Mouse (Mus musculus): ENCODE measurements around the gene Eps15. TPM values are rescaled to one million over a fixed set of nuclear protein-coding genes. Genes with fewer than 3 reads are reported as not detected.

Gene Eps15
- polyA plus RNA-seq, 1 experiment from 2014 or later, result 26.6 TPM

DNA sequence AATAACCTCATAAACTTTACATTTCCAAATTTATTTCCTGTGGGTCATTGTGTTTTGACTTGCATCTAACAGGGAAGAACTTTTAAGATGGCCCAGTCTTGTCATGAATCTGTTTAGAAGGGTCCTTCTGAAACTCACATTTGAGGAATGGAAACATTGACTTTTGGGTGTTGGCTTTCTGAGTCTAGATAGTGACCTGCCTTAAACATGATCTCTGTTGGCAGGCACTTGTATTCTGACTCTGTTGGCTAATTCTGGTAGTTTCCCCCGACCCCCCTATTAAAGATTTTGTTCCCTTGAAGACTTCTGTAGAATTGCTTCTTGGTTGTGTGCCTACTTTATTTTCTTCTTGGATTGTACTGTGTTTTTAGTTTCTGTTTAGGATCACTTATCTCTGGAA, 1.9 kb downstream of the Eps15 start:
- H3K9ac ChIP-seq (ENCODE audit: low read depth, low read length), result no peak overlapping the region
- ATAC-seq (replicated peaks; ENCODE audit: low FRiP score, low read depth) (no peak), DNase-seq (ENCODE audit: low spot score) (no peak)
- H3K36me3 ChIP-seq (ENCODE audit: insufficient read depth, low read length), result no peaks in the 10 kb centered on the region
- no peak for TF ChIP-seq CTCF (IDR thresholded peaks at IDR 0.05; ENCODE audit: low read depth)
- H3K4me1 ChIP-seq (replicated peaks; ENCODE audit: insufficient read depth, low read length), result 0 out of 2 replicates have a peak, but pooled peaks cover 3% of the 10 kb centered on the region
- no peaks in the 10 kb centered on the region for H3K9me3 ChIP-seq (replicated peaks; ENCODE audit: low read length)
- H3K4me2 ChIP-seq (ENCODE audit: low read length), result peak overlapping the region; percentile 11; the same call in 1 of the 2 replicates
- 88% methylated on average over 1 of the region's 1 CpGs for WGBS
- H3K4me3 ChIP-seq (replicated peaks; ENCODE audit: low read depth, low read length), result no peak overlapping the region
- no peaks in the 10 kb centered on the region for H3K27me3 ChIP-seq (ENCODE audit: insufficient read depth, low read length)
- no peak overlapping the region for H3K27ac ChIP-seq

DNA sequence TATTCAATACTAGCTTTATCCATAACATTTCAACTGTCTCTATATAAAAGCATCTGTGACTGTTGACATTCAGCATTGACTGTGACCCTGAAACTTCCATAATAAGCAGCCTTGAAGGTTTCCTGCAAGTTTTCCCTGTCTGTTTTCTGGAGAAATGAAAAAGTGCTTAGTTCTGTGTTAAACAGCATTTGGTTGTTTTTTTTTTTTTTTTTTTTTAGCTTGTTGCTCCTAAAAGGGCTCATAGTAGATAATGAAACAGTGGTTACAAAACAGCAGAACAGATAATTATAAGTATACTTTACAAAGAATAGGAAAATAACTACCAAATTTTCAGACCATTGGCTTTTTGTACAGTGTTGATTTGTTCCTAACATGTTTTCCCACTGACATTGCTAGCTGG, 14.6 kb downstream of the Eps15 start:
- Histone ChIP-seq H3K27ac (no peak overlapping the region), H3K36me3 (ENCODE audit: insufficient read depth, low read length) (no peaks in the 10 kb centered on the region), H3K9ac (ENCODE audit: low read depth, low read length) (no peak overlapping the region), H3K4me2 (ENCODE audit: low read length) (no peak overlapping the region), H3K27me3 (ENCODE audit: insufficient read depth, low read length) (no peaks in the 10 kb centered on the region), H3K9me3 (replicated peaks; ENCODE audit: low read length) (no peaks in the 10 kb centered on the region), H3K4me1 (replicated peaks; ENCODE audit: insufficient read depth, low read length) (no peaks in the 10 kb centered on the region), H3K4me3 (replicated peaks; ENCODE audit: low read depth, low read length) (no peak overlapping the region)
- no peak for ATAC-seq (replicated peaks; ENCODE audit: low FRiP score, low read depth)
- TF ChIP-seq CTCF (IDR thresholded peaks at IDR 0.05; ENCODE audit: low read depth), result no peak
- DNase-seq (ENCODE audit: low spot score), result no peak

DNA sequence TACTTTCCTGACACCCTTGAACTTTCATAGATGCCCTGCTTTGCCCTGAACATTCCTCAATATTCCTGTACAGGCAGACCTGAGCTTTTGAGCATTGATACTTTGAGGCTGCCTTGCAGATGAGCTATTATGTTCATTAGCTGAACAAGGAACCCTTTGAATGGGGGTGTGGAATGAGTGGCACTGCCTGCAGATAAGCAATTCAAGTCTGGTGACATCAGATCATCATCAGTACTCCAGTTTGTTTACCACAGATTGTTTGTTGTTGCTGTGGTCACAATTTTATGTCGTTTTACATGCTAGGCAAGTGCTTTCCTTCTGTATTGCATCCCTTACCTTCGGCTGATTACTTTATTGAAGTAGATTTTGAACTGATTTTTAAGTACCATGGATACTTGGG, 16.4 kb downstream of the Eps15 start:
- H3K4me3 ChIP-seq (replicated peaks; ENCODE audit: low read depth, low read length), result no peak overlapping the region
- no peaks in the 10 kb centered on the region for H3K27me3 ChIP-seq (ENCODE audit: insufficient read depth, low read length)
- no peak overlapping the region for H3K9ac ChIP-seq (ENCODE audit: low read depth, low read length)
- H3K4me1 ChIP-seq (replicated peaks; ENCODE audit: insufficient read depth, low read length), result no peaks in the 10 kb centered on the region
- no peak overlapping the region for H3K4me2 ChIP-seq (ENCODE audit: low read length)
- no peaks in the 10 kb centered on the region for H3K9me3 ChIP-seq (replicated peaks; ENCODE audit: low read length)
- no peak for DNase-seq (ENCODE audit: low spot score)
- TF ChIP-seq CTCF (IDR thresholded peaks at IDR 0.05; ENCODE audit: low read depth), result no peak
- 81% methylated on average over 2 of the region's 2 CpGs for WGBS
- H3K36me3 ChIP-seq (ENCODE audit: insufficient read depth, low read length), result no peaks in the 10 kb centered on the region
- ATAC-seq (replicated peaks; ENCODE audit: low FRiP score, low read depth), result no peak
- no peak overlapping the region for H3K27ac ChIP-seq

DNA sequence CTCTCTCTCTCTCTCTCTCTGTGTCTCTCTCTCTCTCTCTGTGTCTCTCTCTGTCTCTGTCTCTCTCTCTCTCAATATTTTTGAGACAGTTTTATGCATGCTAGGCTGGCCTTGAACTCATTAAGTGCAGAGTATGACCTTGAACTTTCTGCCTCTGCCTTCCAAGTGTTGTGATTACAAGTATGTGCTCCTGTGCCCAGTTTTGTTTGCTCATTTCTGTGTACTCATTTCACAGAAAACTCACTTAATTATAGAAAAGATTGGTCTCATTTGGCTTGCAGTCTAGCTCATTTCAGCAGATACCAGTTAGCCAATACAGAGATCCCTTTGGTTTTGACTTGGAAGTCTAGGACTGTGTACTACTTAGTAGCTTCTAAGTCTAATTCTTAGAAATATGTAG, 19.1 kb downstream of the Eps15 start:
- H3K27me3 ChIP-seq (ENCODE audit: insufficient read depth, low read length), result no peaks in the 10 kb centered on the region
- no peak for ATAC-seq (replicated peaks; ENCODE audit: low FRiP score, low read depth)
- no peak overlapping the region for H3K4me2 ChIP-seq (ENCODE audit: low read length)
- no peaks in the 10 kb centered on the region for H3K36me3 ChIP-seq (ENCODE audit: insufficient read depth, low read length)
- no peak overlapping the region for H3K27ac ChIP-seq
- no peaks in the 10 kb centered on the region for H3K9me3 ChIP-seq (replicated peaks; ENCODE audit: low read length)
- no peaks in the 10 kb centered on the region for H3K4me1 ChIP-seq (replicated peaks; ENCODE audit: insufficient read depth, low read length)
- DNase-seq (ENCODE audit: low spot score), result no peak
- H3K9ac ChIP-seq (ENCODE audit: low read depth, low read length), result no peak overlapping the region
- TF ChIP-seq CTCF (IDR thresholded peaks at IDR 0.05; ENCODE audit: low read depth), result no peak
- H3K4me3 ChIP-seq (replicated peaks; ENCODE audit: low read depth, low read length), result no peak overlapping the region

DNA sequence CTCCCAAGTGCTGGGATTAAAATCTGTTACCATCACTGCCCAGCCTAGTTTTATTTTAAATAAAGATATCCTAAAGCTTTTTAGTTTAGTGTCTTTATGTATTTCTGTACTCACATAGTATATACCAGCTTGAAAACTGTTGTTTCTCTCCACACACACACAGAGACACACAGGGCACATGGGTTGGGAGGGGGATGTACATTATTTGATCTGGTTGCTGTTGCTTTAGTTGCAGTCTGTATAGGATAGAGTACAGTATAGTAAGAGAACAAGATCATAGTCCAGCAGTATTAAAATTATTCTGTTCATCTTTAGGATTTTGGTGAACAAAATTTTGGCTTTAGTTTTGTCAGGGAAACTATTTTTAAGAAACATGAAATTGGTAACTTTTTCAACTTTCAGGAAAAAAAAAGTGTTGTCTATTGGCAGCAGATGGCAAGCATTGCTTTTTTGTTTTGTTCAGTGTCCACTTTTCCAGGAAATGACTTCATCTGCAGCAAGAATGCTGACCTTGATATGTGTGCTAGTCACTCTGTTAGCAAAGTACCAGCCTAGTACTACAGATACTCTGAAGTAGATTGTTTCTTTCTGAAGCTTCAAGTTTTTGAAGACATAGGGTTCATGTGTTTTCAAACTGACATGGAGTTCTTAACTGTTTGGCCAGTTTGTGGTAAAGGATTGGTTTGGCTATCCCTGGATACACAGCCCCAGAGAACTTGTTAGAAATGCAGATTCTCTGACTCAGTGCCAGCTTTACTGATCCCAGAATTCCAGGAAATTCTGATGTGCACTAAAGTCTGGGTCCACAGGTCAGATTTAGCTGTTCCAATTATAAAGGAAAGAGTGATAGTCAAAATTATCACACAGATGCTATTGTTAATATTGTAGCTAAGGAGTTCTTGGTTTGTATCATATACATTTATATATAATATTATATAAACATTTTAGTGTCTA, 37.1 kb downstream of the Eps15 start:
- DNase-seq (ENCODE audit: low spot score), result no peak
- H3K9me3 ChIP-seq (replicated peaks; ENCODE audit: low read length), result no peaks in the 10 kb centered on the region
- no peak overlapping the region for H3K4me2 ChIP-seq (ENCODE audit: low read length)
- no peaks in the 10 kb centered on the region for H3K27me3 ChIP-seq (ENCODE audit: insufficient read depth, low read length)
- H3K9ac ChIP-seq (ENCODE audit: low read depth, low read length), result no peak overlapping the region
- no peak for TF ChIP-seq CTCF (IDR thresholded peaks at IDR 0.05; ENCODE audit: low read depth)
- no peak for ATAC-seq (replicated peaks; ENCODE audit: low FRiP score, low read depth)
- peaks cover 8% of the 10 kb centered on the region; the same call in 1 of the 2 replicates for H3K36me3 ChIP-seq (ENCODE audit: insufficient read depth, low read length)
- no peak overlapping the region for H3K27ac ChIP-seq
- no peak overlapping the region for H3K4me3 ChIP-seq (replicated peaks; ENCODE audit: low read depth, low read length)
- H3K4me1 ChIP-seq (replicated peaks; ENCODE audit: insufficient read depth, low read length), result no peaks in the 10 kb centered on the region

DNA sequence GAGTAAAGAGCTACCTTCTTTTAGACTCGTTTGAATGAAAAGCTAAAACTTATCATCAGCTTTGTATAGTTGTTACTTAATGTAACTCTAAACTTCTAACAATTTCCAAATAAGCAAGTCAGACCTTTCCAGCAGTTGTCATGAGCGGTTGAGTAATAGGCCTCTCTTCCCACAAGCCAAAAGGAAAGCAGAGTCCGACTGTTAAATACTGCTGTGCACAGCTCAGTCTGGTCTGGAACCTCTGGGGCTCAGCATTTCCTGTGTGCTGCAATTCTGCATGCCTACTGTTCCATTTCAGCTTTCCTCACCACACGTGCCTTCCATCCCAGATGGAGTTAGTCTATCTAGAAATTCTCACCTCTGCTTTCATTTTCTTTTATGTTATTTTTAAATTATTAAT, 56.7 kb downstream of the Eps15 start:
- WGBS, result 75% methylated on average over 4 of the region's 4 CpGs
- no peaks in the 10 kb centered on the region for H3K4me1 ChIP-seq (replicated peaks; ENCODE audit: insufficient read depth, low read length)
- H3K27ac ChIP-seq, result no peak overlapping the region
- DNase-seq (ENCODE audit: low spot score), result peak; percentile 10
- peaks cover 5% of the 10 kb centered on the region; the same call in 1 of the 2 replicates for H3K36me3 ChIP-seq (ENCODE audit: insufficient read depth, low read length)
- TF ChIP-seq CTCF (IDR thresholded peaks at IDR 0.05; ENCODE audit: low read depth), result no peak
- no peak overlapping the region for H3K4me3 ChIP-seq (replicated peaks; ENCODE audit: low read depth, low read length)
- H3K9ac ChIP-seq (ENCODE audit: low read depth, low read length), result no peak overlapping the region
- ATAC-seq (replicated peaks; ENCODE audit: low FRiP score, low read depth), result no peak
- no peaks in the 10 kb centered on the region for H3K27me3 ChIP-seq (ENCODE audit: insufficient read depth, low read length)
- H3K9me3 ChIP-seq (replicated peaks; ENCODE audit: low read length), result no peaks in the 10 kb centered on the region
- no peak overlapping the region for H3K4me2 ChIP-seq (ENCODE audit: low read length)
